Mouse (Mus musculus): ENCODE measurements at regions not wholly inside any gene's neighbourhood (a gene's known extent, or its start where the extent isn't known, plus 50 kb on each side); places are given as distances from the start of the nearest gene placed in this dataset.

GRCm38 (mm10) chr8:107860251-107860650 is 82.2 kb upstream of the Zfhx3 start:
- no peak for DNase-seq (ENCODE audit: low read depth)

GRCm38 (mm10) chr8:107864802-107865651 is 77.4 kb upstream of the Zfhx3 start:
- no peak for DNase-seq (ENCODE audit: low read depth)

- no peak for DNase-seq (ENCODE audit: low read depth)
These were observed 76.7 kb upstream of the Zfhx3 start for GRCm38 (mm10) chr8:107865744-107866143.

- DNase-seq (ENCODE audit: low read depth): no peak
These were observed 70.7 kb upstream of the Zfhx3 start for GRCm38 (mm10) chr8:107871718-107872117.

- no peak for DNase-seq (ENCODE audit: low read depth)
These were observed 70.3 kb upstream of the Zfhx3 start for GRCm38 (mm10) chr8:107872121-107872520.

GRCm38 (mm10) chr8:107876455-107876854 is 66.0 kb upstream of the Zfhx3 start:
- DNase-seq (ENCODE audit: low read depth): no peak

- peak; percentile 22 for DNase-seq (ENCODE audit: low read depth)
These were observed 60.6 kb upstream of the Zfhx3 start for GRCm38 (mm10) chr8:107881851-107882250.

- no peak for DNase-seq (ENCODE audit: low read depth)
These were observed 56.9 kb upstream of the Zfhx3 start for GRCm38 (mm10) chr8:107885547-107885946.

- no peak for DNase-seq (ENCODE audit: low read depth)
These were observed 56.5 kb upstream of the Zfhx3 start for GRCm38 (mm10) chr8:107885971-107886370.

- DNase-seq (ENCODE audit: low read depth): no peak
These were observed 55.8 kb upstream of the Zfhx3 start for GRCm38 (mm10) chr8:107886516-107887253.

- no peak for DNase-seq (ENCODE audit: low read depth)
These were observed 55.1 kb upstream of the Zfhx3 start for GRCm38 (mm10) chr8:107887333-107887732.

GRCm38 (mm10) chr8:107890922-107891321 is 51.5 kb upstream of the Zfhx3 start:
- no peak for DNase-seq (ENCODE audit: low read depth)
